Mouse (Mus musculus) lung, postnatal 36 days (tissue): ENCODE results near the gene Dnajc9.
A peak's percentile ranks its signal among the peaks of the same experiment; 100 is the strongest.

Experiments used
- DNase-seq: peaks from one replicate; pipeline ENCODE4 v3.0.0; 2022; ENCODE audit warnings: mixed read lengths

Gene Dnajc9

DNA sequence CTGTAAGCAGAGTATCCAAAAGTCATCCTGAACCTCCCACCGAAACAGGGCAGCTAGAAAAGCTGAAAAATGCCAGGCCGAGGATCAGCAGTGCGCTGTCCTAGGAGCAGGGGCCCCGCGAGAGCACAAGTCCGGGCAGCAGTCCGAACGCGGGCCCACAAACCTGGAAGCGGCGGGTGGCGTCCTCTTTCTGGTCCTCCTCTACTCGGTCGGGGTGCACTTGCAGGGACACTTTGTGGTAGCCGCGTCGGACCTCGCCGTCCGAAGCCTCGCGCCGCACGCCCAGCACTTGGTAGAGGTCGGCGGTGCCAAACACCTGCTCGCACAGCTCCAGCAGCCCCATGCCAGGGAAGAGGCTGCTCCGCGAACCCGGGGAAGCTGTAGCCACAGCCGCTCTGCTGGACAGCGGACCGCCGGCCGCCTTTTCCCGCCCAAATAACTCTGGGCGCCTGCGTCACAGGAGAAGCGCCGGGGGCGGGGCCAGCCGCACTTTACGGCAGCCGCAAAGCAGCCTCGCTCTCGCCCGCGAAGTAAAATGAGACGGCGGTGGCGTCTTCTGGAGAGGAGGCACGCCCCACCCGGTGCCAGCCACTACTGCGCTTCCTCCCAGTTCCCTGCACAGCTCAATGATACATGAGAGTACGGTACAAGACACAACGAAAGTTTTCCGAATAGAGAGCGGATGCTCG is at the start of gene Dnajc9:
Gene Dnajc9, minus strand, starts transcription at position 470 of the 689 bp plus-strand sequence.
- peak; percentile 97 for DNase-seq

GRCm38 (mm10) chr14:20436976-20437375 is 48.3 kb upstream of the Dnajc9 start:
- DNase-seq = no peak

- no peak for DNase-seq
These were observed 43.7 kb upstream of the Dnajc9 start for GRCm38 (mm10) chr14:20432420-20432819.

GRCm38 (mm10) chr14:20431726-20432125 is 43.0 kb upstream of the Dnajc9 start:
- no peak for DNase-seq

- DNase-seq = no peak
These were observed 41.1 kb upstream of the Dnajc9 start for GRCm38 (mm10) chr14:20429833-20430232.

DNA sequence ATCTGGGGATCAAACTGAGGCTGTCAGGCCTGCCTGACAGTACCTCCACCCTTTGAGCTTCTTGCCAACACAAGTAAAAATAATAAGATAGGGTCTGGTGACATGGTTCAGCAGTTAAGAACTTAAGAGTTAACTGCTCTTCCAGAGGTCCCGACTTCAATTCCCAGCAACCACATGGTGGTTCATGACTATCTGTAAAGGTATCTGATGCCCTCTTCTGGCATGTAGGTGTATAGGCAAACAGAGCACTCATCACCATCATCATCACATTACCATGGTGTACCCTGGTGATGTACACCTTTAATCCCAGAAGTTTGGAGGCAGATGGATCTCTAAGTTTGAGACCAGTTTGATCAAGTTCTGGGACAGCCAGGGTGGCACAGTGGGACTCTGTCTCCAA is 39.9 kb upstream of the Dnajc9 start:
- DNase-seq = no peak

DNA sequence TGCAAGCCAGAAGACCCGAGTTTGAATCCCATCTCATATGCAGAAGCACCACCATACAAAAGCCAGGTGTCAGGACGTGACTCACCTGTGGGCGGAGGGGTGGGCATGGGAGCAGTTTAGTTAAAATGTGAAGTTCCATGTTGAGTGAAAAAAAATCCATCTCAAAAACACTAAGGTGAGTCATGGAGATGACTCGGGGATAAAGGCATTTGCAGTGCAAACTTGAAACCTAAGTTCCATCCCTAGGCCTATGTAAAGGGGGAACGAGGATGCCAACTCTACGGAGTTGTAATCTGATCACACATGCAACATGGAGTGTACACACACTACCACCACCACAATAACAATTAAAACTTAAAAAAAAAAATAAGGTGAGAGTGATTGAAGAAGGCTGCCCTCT is 34.3 kb upstream of the Dnajc9 start:
- DNase-seq = no peak

- peak; percentile 4 for DNase-seq
These were observed 33.5 kb upstream of the Dnajc9 start for GRCm38 (mm10) chr14:20422257-20422656.

DNA sequence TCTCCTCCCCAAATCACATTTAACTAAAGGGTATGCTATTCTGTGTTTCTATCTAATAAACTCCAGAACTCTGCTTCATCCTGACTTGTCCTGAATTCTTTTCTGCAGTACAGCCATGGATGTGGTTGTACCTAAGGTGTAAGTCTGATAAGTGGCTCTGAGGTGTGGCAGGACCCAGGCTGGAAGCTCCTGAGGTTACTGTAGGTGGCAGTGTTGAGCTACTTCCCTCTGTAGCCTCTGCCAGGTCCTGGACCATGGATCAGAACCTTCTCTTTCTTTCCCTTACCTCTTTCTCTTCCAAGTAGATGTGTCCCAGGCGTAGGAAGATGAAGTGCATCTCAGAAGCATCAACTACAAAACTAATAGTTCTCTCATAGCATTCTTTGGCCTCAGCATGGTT is 11.4 kb upstream of the Dnajc9 start:
- peak; percentile 57 for DNase-seq

- DNase-seq = peak; percentile 31
These were observed 10.2 kb upstream of the Dnajc9 start for GRCm38 (mm10) chr14:20398864-20399263.

DNA sequence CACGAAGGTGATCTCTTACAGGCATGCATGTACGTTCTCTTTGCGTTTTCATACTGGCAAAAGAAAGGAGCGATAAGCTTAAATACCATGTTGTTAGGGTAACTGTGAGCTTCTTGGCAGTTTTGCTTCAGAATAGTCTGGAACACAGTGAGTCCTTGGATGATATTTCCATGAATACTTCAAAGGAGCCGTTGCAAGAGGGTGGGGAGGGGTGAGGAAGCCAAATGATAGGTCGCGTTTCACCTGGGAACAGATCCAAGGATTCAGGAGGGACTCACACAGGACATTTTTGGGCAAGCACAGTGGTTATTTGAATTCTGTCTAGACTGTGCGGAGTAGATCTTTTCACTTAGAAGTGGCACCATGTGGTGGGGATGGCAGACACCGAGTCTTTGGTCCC is 8.5 kb upstream of the Dnajc9 start:
- no peak for DNase-seq

DNA sequence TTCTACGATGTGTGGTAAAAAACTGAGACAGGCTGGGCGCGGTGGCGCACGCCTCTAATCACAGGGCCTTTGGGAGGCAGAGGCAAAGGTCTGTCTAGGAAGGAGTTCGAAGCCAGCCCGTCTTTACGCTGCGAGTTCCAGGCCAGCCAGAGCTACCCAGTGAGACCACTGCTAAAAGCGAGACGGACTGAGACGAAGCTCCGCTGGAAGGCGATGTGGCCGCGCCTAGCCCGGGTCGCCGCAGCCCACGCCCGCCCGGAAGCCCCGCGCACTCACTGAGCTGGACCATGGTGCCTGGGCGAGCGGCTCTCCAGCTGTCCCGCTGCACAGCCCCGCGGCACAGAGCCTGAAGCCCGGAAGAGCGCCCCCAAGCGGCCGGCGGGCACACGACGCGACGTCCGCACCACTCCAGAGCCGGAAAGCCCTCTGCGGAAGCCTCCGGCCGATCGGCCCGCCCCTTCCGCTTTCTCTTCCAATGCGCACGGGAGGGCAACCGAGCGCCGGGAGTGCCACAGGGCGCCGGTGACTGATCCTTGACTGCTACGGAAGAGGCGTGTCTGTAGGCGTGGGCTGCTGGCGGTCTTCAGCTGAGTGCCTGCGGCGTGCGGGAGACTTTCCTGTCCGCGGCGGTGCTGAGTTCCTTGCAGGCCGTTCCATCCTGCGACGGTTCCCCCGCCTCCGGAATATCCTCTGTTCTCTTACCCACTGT is 4.6 kb upstream of the Dnajc9 start, which contains the start of gene Mrps16:
Gene Mrps16, minus strand, starts transcription at position 430 of the 709 bp plus-strand sequence.
- peak; percentile 98 for DNase-seq

GRCm38 (mm10) chr14:20392326-20392725 is 3.6 kb upstream of the Dnajc9 start:
- DNase-seq = no peak

GRCm38 (mm10) chr14:20389446-20390079 is 853 bp upstream of the Dnajc9 start:
- no peak for DNase-seq

- peak; percentile 34 for DNase-seq
These were observed 8.8 kb downstream of the Dnajc9 start for GRCm38 (mm10) chr14:20379753-20380430.

DNA sequence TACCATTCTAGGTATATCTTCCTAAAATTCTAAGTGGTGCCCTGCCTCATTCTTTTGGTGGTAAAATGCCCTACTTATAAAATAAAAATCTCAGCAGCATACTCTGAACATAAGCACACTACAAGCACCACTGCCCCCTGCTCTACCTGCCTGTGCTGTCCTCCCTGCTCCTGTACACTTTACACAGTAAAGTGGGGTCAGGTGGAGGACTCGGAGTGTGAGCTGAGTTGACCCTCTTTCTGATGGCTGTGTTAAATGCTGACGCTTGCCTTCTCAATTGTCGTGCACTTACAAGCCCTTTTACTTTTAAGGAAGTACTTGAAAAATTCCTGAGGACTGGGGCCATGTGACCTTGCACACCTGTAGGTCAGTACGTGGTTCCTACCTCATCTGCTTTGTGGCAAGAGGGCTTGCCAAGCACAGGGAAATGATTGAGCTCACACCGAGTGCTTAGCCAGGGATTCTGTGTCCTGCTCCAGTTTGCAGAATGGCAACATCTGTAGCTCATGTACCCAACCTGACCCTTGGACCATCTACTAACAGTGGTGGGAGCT is 9.5 kb downstream of the Dnajc9 start:
- peak; percentile 73 for DNase-seq

GRCm38 (mm10) chr14:20378313-20379061 is 10.2 kb downstream of the Dnajc9 start:
- DNase-seq = peak; percentile 72

DNA sequence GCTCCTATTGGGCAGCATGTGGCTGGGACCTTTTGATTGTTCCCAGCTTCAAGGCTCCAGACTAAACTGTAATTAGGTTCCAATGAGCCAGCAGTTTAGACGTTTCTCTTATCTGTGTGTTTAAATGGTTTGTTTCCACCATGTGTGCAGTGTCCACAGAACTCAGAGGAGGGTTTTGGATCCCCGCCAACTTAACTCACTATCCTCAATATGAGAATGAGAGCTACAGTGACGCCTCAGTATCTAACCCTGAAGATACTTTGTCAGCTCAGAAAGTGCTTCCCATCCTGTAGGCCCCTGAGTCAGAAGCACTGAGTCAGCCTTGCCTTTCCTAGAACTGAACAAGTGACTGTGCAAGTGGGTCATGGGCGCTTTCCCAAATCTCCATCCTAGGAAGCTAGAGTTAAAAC is 11.6 kb downstream of the Dnajc9 start:
- DNase-seq = no peak

GRCm38 (mm10) chr14:20371854-20372253 is 16.9 kb downstream of the Dnajc9 start:
- DNase-seq = no peak

DNA sequence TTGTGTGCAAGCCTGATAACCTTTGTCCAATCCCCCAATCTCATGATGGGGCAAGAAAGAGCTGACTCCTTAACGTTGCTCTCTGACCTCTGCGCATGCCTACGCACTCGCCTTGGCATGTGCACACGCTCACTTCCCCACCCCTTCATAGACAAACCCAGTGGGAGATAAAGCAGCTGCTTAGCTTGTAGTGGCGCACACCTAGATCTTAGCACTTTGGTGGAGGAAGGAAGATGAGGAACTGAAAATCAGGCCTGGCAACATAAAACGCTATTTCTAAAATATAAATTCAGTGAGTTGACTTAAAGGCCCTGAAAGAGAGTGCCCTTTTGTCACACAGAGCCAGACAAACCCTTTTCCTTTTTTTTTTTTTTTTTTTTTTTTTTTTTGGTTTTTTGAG is 17.9 kb downstream of the Dnajc9 start:
- DNase-seq = no peak

GRCm38 (mm10) chr14:20368271-20368670 is 20.4 kb downstream of the Dnajc9 start:
- DNase-seq = peak; percentile 7

DNA sequence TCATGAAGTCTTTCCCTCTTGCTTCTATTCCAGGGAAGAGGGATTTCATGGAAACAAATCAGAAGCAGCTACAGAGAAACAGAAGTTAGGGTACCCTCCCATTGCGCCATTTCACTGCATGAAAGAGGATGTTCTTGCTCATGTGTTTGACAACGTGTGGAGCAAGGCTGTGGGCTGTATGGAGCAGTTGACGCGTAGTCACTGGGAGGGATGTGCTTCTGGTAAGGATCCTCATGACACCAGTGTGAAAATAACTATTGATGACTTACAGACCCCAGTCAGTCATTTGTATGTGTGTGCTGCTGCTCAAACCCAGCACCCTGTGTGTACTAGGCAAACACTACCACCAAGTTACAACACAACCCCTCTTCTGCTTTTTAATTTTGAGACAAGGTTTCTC is 25.5 kb downstream of the Dnajc9 start:
- peak; percentile 28 for DNase-seq
